Mouse (Mus musculus): ENCODE results near the gene Tomm20. TPM values are rescaled to one million over a fixed set of nuclear protein-coding genes. Genes with fewer than 3 reads are reported as not detected.
"Not testable (repeated sequence)": the region's sequence is repeated elsewhere in the genome, so short reads cannot be mapped to it uniquely, and the experiment has no call there.

Gene Tomm20
- polyA plus RNA-seq, 1 experiment from 2014 or later, result 191 TPM

DNA sequence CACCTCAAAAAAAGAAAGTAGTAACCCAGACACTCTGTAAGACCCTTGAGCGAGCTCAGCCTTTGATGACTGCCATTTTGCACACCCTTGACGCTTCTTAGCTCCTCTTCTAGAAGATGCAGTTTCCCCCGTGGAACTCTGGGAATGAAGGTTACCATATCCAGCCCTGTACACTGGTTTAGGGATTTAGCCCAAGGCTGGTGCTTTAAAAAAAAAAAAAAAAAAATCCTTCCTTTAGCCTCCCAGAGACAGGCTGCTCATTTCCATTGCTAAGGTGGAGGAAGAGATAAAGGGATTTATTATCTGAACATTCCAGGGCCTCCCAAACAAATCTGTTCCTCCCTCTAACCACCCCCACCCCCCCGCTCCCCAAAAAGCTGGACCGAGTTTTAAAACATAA is 61.9 kb downstream of the Tomm20 start:
- 65% methylated on average over 5 of the region's 5 CpGs for whole genome bisulfite sequencing
- H3K9me3 ChIP-seq (ENCODE audit: control insufficient read depth, low read length), result no peaks in the 10 kb centered on the region
- H3K4me2 ChIP-seq (ENCODE audit: low read length), result peak overlapping the region; percentile 22
- H3K36me3 ChIP-seq (ENCODE audit: control insufficient read depth, insufficient read depth), result no peaks in the 10 kb centered on the region
- peak overlapping the region; percentile 68 for H3K27ac ChIP-seq (ENCODE audit: low read length)
- peaks cover 19% of the 10 kb centered on the region for H3K4me1 ChIP-seq (replicated peaks; ENCODE audit: control insufficient read depth, insufficient read depth, low read length)
- no peaks in the 10 kb centered on the region for H3K27me3 ChIP-seq (replicated peaks; ENCODE audit: control insufficient read depth, insufficient read depth, low read length)
- H3K4me3 ChIP-seq (replicated peaks; ENCODE audit: low read length), result no peak overlapping the region
- no peak for ATAC-seq
- no peak overlapping the region for H3K9ac ChIP-seq (replicated peaks; ENCODE audit: low read depth, low read length)

DNA sequence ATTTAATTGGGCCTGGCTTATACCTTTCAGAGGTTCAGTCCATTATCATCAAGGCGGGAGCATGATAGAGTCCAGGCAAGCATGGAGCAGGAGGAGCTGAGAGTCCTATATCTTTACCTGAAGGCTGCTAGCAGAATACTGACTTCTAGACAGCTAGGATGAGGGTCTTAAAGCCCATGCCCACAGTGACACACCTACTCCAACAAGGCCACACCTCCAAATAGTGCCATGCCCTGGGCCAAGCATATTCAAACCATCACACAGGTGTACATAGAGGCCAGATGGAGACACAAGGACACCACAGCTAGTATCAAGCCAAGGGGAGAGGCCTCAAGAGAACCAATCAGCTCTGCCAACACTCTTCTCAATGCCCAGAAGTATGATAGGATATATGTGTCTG is 63.1 kb downstream of the Tomm20 start:
- not testable (repeated sequence) for H3K4me3 ChIP-seq (replicated peaks; ENCODE audit: low read length); H3K27me3 ChIP-seq (replicated peaks; ENCODE audit: control insufficient read depth, insufficient read depth, low read length); ATAC-seq; H3K36me3 ChIP-seq (ENCODE audit: control insufficient read depth, insufficient read depth); H3K9ac ChIP-seq (replicated peaks; ENCODE audit: low read depth, low read length); H3K27ac ChIP-seq (ENCODE audit: low read length); H3K9me3 ChIP-seq (ENCODE audit: control insufficient read depth, low read length); H3K4me2 ChIP-seq (ENCODE audit: low read length)
- peaks cover 18% of the 10 kb centered on the region for H3K4me1 ChIP-seq (replicated peaks; ENCODE audit: control insufficient read depth, insufficient read depth, low read length)
- WGBS, result 73% methylated on average over 1 of the region's 1 CpGs

DNA sequence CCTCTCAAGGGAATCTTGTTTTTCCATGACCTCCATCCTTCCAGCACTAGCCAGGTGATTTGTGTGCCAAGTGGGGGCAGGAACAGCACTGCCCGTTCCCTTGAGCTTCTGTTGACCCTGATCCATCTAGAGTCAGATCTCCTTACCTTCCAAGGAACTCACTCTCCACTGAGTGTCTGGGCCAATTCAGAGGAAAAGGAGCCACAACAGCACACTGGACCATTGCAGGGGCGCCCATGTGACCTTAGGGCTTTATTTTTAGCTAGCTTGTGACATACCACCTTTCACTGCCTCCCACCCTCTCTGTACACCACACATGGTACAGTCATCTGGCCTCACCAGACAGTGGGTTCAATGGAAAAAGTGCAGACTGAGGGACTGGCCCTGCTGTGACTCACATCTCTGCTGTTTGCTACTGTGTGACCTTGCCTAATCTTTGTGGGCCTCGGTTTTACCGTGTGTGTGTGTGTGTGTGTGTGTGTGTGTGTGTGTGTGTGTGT is 64.0 kb downstream of the Tomm20 start:
- Histone ChIP-seq H3K27me3 (replicated peaks; ENCODE audit: control insufficient read depth, insufficient read depth, low read length) (no peaks in the 10 kb centered on the region), H3K36me3 (ENCODE audit: control insufficient read depth, insufficient read depth) (no peaks in the 10 kb centered on the region), H3K4me2 (ENCODE audit: low read length) (no peak overlapping the region), H3K27ac (ENCODE audit: low read length) (no peak overlapping the region), H3K9ac (replicated peaks; ENCODE audit: low read depth, low read length) (no peak overlapping the region), H3K4me1 (replicated peaks; ENCODE audit: control insufficient read depth, insufficient read depth, low read length) (peaks cover 15% of the 10 kb centered on the region), H3K4me3 (replicated peaks; ENCODE audit: low read length) (no peak overlapping the region), H3K9me3 (ENCODE audit: control insufficient read depth, low read length) (no peaks in the 10 kb centered on the region)
- WGBS, result 87% methylated on average over 4 of the region's 4 CpGs
- no peak for ATAC-seq

Other genes starting within 250 kb of the Tomm20 start
- 23.8 and 23.9 TPM in 2 replicates for gene Rbm34, start 25.2 kb upstream of the Tomm20 start, polyA plus RNA-seq (2015; fragmentation: Nextera tagmentation; extraction: Ambion mirVana)
- 16.4 and 19.1 TPM in 2 replicates for gene Pard3, start 118.0 kb upstream of the Tomm20 start, polyA plus RNA-seq (2015; fragmentation: Nextera tagmentation; extraction: Ambion mirVana)